Mouse (Mus musculus) retina, postnatal 7 days (tissue): ENCODE measurements around the gene Ttc30a1.

Source experiments
- DNase-seq: peaks from one replicate; pipeline ENCODE4 v3.0.0-alpha.2; 2012; ENCODE audit warnings: low read depth, low spot score

The Ttc30a1 gene

DNA sequence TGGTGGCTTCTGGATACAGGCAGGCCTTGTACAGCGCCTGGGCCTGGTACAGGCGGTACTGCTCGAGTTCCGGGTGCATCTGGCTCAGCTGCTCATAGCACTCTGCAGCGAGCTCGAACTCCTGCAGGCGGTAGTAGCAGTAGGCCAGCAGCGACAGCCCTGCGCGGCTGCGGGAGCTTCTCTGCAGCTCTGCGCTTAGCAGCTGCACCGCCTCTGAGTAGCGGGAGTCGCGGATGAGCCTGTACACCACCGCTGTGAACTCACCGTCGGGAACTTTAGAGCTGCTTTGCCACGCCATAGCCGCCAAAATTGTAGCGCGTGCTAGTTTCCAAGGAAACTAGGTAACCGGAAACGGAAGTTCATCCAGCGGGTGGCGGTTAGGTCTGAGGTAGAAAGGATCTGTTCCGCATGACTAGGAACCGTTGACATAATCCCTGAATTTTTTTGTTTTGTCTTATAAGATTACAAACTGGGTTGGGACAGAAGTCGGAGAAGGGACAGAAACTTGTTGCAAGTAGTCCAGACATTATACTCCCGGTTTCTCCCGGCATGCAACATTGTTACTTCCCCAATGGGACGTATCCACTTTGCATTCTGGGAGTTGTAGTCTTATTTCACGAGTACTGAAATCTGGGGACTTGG lies at the start of gene Ttc30a1:
TSS of gene Ttc30a1 (minus strand) at position 528 of the 642 bp plus-strand sequence.
- DNase-seq: peak; percentile 83

DNA sequence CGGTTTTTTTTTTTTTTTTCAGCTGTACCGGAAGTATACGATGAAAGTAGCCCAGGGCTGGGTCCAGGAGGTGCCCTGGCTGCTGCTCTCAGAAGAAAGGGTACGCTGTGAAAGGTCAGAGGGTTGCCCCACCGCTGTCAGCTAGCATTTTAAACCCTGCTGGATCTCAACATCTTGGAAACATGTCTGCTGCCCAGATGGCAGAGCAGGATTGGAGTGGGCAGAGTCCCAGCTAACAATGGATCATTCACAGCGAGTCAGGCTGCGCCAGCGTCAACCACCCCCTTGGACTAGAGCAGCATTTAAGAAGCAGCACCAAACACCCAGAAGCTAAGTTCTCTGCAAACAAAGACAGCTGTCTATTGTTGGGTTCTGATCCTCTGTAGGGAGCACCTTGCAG lies 48.3 kb upstream of the Ttc30a1 start:
- DNase-seq: peak; percentile 14

DNA sequence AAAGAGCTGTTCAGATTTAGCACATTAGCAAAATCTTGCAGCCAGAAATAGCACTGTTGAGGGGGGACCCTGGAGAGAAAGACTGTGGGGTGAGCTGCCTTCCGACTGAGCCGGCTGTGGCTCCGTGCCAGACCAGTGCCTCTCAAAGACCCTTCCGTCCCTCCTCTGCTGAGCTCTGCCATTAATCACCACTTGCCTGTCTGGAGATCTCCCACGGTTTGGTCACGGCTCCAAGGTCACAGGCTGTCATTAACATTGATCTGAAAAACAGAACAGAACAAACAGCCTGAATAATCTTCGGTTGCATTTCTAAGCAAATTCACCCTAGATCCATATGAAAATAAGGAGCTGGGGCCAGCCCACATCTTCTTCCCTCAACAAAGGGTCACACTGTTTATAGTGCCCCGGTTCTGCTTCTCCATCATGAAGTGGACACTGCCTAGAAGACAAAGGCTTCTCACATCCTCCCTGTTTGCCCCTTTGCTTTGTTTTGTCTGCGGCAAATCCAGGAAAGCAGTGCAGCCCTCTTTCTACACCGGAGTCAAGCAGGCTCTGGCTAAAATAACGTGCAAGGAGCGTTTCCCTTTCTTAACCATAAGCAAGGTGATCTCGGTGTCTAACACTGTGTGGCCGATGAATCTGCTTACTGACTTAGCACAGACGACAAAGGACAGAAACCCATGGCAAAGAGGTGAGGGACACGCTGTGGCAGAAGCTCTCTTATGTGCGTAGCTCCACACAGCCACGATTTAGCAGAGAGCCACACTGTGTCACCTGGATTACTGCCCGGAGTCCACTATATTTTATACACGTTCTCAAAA lies 47.5 kb upstream of the Ttc30a1 start:
- peak; percentile 39 for DNase-seq

DNA sequence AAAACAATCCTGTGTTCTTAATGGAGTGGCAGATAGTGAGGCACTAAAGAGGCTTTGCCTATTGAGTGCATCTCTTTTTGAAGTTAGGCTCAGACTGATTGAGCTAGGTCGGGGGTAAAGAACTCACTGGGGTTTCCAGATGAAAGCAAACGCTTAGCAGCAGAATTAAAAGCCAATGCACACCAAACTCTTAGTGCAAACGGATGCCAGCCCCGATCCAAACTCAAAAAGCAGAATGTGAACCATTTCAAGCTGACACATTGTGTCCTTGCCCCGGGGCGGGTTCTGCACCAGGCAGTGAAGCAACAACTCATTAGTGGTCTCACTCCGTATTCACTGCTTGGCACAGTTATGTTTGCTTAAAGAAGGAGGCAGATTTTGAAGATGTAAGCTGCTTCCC lies 35.1 kb upstream of the Ttc30a1 start:
- no peak for DNase-seq

DNA sequence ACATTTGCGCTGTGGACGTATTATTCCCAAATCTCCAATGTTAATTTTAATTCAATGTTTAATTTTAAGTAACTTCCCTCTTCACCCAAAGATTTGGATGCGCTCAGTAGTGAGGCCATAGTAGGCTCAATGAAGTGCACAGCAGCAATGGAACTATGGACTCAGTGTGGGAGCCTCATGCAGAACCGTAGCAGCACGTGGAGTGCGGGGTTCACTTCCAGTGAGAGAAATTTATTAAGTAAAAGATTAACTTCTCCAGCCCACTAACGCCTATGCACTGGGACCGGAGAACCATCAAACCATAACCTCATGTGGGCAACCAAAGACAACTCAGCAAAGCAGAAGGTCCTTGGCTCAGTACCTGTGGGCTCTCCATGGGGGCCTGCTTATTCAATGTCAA lies 34.4 kb upstream of the Ttc30a1 start:
- DNase-seq: no peak

DNA sequence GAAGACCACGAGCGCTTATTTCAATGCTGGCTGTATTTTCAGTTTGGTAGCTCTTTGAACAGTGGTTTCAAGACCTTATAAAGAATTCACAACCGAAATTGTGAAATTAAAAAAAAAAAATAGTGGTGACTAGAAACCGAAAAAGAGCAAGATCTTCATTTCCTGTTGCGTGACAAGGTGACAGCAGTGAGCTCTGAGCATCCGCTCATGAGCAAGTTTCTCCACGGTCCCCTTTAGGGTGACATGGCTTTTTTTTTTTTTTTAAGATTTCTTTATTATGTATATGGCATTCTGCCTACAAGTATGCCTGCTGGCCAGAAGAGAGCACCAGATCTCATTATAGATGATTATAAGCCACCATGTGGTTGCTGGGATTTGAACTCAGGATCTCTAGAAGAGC lies 33.7 kb upstream of the Ttc30a1 start:
- DNase-seq: no peak

DNA sequence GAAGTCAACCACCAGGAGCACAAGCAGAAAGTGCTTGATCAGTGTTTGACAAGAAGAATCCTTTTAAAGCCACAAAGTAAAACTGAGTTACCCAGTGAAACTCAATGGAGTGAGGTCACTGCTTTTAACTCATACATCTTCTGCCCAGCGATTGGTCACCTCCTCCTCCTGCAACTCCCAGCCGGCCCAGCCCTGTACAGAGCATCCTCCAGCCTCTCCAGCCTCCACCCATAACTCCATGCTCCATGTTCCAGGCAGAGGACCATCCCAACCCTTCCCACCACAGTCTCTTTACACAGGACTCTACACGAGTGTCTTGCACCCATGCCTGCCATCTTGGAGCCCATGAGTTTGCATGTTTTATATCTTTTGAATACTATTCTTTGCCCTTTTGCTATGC lies 32.9 kb upstream of the Ttc30a1 start:
- no peak for DNase-seq

DNA sequence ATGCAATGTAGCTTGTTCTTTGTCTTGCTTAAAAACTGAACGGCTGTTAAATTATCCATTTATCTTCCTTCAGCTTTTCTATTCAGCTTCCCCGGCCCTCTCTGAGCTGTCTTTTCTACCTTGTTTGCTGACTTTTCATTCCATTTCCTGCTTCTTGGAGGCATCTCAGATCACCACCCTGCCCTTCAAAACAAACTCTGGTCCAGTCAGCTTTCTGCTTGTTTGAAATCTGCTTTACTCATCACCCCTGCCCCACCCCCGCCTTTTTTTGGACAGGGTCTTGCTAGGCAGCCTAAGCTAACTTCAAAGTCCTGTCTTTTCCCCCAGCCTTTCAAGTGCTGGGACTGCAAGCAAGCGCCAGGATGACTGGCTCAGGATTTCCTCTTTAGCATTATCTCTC lies 24.4 kb upstream of the Ttc30a1 start:
- DNase-seq: no peak

DNA sequence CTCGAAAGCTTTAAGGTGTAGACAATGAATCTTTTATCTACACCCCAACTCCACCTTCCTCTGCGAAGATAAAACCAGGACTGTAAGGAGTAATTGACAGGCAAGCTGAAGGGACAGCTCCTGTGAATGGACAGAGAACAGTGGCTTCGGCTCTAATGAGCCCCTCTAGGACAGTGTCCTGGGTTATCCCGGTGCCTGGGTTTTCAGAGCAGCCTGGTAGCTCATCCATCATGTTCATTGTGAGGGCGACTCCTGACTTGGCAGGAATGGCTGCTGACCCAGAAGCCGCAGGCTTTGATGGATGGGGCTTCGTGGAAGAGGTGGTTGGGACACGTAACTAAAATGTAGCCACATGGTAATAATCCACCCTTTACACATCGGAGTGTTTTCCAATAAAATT lies 21.1 kb upstream of the Ttc30a1 start:
- no peak for DNase-seq

DNA sequence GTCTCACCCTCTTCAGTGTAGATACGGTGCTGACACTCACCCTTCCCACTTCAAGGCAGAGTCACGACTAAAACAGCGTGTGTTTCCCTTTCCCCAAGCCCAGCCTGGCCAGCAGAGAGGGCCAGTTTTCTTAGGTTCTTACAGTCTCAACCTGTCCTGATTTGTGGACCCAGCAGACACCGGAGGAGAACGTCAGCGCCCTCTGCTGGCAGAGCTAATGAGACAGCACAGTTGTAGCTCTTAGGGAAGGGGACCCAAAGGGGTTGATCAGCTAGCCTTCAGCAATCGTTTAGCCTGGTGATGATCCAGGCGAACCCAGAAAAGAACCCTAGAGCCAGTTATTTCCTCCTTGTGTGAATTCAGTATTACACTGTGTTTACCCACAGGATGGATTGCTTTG lies 19.6 kb upstream of the Ttc30a1 start:
- no peak for DNase-seq

DNA sequence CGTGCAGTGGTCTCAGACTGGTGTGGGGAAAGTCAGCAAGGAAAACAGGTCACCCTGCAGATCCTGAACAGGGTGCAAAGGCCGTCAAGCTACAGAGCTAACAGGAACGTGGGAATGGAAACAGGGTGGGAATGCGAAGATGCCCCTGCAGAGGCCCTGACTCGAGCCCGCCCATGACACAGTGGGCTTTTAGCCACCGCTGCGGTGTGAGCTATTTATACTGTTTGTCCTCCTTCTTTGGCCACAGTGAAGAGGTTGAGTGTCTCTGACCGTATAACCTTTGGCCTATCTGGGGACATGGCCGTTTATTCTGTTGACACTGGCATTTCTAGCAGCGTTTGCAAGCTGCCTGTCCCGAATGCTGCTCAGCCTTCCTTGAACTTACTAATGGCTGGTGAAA lies 17.9 kb upstream of the Ttc30a1 start:
- DNase-seq: no peak

DNA sequence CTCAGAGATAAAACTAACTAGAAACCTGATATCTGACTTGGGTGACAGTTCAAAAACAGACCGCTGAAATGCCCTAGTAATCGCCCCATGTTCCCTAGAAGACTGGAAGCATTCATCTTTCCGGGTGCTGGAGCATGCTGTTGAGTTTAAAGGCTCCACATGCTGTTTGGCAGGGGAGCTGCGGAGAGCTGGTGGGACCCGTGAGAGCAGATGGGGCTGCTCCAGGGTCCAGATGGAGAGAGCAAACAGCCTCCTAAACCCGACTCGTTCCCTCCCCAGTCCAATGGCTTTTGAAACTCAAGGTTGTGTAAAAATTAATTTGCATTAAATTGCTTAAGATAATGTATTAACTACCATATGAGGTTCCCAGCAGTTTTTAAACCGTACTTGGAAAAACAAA lies 16.9 kb upstream of the Ttc30a1 start:
- no peak for DNase-seq

DNA sequence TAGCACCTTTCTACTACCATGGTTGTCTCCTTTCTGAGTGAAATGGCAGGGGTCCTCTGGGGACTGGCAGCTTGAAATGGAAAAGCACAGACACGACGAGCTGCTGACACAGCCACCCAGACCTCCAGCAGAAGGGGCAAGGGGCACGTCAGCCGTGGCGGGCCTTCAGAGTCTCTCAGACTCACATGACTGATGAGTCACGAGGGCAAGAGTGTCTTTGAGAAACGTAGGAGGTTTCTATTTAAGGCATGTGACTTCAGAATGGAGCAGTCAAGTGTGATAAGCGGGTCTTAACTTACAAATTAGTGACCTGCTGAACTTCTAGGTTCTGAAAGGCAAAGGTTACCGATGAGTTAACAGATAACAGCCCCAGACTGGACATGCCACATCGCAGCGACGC lies 16.0 kb upstream of the Ttc30a1 start:
- no peak for DNase-seq

DNA sequence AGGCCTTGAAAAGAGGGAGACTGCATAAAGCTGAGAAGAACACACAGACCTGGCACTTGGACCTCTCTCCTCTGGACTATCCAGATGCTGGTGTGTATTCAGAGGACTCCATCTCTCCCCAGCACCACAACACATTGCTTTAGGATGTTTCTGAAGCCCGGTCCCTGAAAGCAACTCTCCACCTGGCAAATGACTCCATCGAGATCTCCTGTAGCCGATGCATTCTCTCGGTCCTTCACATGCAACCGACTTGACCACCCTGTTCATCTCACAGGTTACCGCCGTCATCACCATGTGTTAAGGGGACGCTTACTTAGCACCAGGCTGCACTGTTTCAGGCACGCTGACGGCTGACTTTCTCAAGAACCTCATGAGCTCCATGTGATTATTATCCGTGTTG lies 13.1 kb upstream of the Ttc30a1 start:
- no peak for DNase-seq

DNA sequence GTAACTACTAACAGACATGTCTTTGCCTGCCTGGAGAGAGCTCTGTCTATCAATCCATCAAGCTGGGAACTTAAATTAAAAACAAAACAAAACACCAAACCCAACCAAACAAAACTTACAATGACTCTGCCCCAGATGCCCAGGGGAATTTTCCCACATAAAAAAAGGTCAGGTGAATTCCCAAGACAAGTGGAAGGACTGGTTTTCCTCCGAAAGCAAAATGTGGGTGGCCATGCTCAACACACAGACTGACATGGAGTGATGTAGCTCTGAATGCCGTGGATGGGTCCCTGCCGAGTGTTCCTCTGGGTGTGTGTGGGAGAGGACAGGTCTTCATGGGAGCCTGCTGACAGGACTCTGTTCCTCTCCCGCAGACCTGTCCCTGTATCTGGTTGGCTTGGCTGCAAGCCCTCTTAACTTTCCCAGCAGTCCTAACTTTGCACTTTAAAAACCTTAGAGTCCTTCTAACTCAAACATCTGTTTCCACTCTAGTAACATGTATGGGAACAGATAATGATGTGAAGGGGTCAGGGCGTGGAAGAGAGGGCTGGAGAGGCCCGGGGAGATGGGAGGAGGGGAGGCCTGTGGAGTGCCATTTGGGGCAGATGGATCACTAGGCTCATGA lies 9.9 kb upstream of the Ttc30a1 start:
- no peak for DNase-seq

DNA sequence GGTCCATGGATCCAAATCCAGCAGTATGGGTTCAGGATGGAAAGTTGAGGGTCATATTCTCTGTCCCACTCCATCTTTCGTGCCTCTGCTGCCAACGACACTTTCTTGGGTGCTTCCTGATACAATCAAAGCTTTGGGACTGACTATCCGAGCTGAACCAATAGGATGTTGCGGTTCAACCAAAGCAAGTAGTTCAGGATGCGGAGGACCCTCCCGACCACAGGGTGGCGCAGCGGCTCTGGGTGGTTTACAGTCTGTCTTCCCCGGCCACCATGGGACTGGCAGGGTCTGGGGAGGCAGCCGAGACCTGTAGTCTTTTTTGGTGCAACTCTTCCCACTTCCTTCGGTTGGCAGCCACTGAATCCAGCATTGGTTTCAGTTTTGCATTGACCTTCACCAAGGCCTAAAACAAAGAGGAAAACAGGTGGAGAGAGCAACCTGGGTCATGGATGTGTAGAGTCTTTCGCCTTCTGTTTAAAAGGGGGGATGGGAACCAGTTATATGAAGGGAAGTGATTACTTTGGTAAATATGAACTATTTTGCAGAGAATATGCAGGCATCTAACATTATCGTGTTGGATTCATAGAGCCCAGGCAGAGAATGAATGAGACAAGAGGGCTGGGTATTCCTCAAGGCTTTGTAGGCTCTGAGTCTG lies 9.2 kb upstream of the Ttc30a1 start:
- peak; percentile 24 for DNase-seq

DNA sequence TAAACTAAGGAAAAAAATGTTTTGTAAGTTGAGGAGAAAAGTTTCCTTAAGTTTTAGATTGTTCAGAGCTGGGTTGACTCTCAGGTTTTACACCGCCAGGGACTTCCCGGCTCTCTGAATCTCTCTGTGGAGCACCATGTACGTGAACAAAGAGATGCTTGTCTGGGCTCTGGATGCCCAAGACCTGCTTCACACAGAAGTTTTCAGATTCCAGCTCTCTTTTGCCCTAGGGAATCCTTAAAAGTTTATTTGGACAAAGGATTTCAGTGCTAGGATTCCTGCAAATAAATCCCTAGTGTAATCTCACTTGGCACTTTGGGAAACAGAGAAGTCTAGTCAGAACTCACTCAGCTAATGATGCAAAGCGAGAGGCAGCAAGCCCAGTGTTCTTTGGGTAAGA lies 7.9 kb upstream of the Ttc30a1 start:
- no peak for DNase-seq

DNA sequence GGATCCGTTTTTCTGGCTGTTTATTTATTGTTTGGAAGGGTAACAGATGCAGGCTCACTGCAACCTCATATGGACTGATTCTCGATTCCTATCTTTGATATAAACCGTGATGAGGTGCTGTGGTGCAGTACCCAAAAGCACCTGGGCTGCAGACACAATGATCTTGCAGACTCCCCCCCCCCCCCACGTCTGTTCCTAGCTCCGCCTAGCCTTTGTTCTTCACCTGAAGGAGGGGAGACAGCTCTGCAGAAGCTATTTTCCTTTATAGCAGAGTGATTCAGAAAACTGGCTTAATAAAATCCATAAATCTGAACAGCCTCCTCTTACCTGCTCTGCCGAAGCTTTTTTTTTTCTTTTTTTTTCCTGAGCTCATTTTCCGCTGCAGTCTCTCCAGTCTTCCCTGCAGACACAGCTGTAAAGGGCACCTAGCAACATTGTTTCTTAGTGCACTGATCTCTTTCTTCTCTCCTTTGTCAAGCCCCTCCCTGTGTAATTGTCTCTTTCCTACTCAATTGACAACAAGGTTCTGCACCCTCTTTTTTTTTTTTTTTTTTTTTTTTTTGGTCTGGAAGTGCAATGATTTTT lies 7.1 kb upstream of the Ttc30a1 start:
- no peak for DNase-seq

DNA sequence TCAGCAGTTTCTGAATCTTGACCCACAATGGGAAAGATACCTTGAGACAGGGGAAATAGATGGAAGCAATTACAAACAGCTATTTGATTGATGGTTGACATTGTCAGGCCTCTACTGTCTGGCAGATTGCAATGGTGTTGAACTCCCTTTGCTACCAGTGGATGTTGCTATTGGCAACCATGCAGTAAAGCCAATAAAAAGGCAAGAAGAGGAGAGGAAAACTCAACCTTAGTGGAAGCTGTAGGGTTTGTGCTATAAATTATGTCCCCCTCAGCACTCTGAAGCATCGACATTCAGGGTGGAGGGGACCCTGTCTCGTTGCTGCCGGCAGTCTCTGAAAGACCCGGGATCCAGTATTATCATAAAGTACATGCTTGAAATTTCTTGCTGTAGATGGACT lies 6.6 kb upstream of the Ttc30a1 start:
- DNase-seq: no peak

DNA sequence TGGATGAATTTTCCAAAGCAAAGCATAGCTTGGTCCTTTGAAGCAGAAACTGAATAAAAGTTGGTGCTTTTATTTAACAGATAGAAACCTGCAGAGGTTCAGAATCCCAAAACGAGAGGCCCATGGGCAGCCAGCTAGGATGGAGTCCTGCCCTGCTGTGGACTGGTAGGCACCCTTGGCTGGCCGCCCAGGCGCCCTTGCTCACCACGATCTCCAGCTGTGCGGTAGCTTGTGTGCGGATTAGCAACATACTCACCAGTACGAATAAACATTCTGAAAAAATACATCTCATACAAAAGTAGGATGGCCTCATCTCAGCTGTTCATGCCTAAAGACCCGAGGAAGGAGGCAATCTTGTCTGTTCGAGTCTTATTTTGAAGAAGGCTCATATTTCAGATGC lies 6.0 kb upstream of the Ttc30a1 start:
- DNase-seq: no peak

DNA sequence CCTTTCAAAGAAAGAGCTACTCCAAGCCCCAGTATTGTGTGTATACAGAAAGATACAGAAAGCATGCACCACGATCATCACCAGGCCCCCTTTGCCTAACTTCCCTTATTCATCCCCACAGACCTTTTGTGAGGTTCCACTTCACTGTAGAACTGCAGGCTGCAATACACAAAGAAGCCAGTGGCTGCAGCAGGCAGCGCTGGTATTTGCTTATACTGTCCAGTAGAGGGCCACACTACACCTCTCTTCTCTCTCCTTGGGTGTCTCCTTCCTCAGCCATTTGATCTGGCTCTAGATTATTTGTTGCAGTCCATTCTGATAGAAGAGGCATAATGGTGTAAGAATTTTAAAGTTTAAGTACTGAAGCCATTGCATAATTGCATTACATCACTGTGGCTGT lies 3.4 kb upstream of the Ttc30a1 start:
- peak; percentile 53 for DNase-seq

DNA sequence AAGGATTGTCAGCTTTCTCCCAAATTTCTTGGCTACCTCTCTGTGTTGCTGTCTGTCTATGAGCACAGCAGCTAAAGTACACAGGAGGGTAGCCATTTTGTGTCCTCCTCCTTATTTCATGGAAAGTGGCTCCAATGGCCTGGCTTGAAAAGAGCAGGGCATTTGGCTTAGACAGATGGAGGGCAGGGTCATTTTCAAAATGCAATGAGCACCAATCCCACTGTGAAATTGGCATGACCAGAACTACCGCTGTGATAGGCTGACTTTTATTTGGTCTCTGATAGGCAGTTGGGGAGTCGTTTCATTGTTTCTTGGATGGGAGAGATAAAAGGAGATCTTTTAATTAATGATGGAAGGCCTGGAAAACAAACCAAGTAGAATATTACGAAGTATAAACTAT lies 2.1 kb upstream of the Ttc30a1 start:
- DNase-seq: no peak
